ENCODE assay signal across 10 mouse cellular contexts in the genomic region with DNA sequence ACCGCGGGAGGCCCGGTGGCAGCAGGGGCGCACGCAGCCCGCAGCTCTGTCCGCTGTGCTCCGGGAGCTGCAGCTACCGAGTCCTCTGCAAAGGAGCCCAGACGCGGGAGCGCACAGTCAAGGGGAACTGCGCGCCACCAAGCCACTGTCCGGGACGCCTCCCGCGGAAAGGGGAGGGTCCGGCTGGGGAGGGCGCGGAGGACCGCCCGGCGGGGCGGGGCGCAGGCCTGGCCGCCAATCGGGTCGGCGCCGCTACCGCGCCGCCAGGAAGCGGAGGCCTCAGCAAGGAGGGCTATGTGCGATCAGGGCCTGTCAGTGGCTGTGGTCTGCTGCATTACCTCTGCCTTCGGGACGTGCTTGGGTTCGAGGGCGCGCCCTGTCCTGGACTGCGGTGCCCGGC. TPM values are rescaled to one million over a fixed set of nuclear protein-coding genes. Genes with fewer than 3 reads are reported as not detected.
A peak's percentile ranks its signal among the peaks of the same experiment; 100 is the strongest.
DNase-seq lines count a peak whose midpoint lies in the region; ATAC-seq and TF ChIP-seq lines count a peak whose summit lies in the region.
"Not testable (repeated sequence)": the region's sequence is repeated elsewhere in the genome, so short reads cannot be mapped to it uniquely, and the experiment has no call there.
"Had no signal": no experiment of that assay in that cellular context is flagged by ENCODE, and none has a peak within 500 bp of the region (broad histone marks: within the 10 kb centered on the region; RNA-seq: fewer than 3 reads in every experiment).

No protein-coding gene starts in this region.

- peak overlapping the region; percentile 38; the same call in 1 of the 2 replicates for H3K4me2 ChIP-seq in intestine, postnatal 0 days (replicated peaks; ENCODE audit: low read depth)
- H3K4me2 ChIP-seq in limb, embryonic 13.5 days (replicated peaks): peak overlapping the region; percentile 28
- not testable (repeated sequence) for H3K4me2 ChIP-seq in midbrain, embryonic 12.5 days (replicated peaks)

- TF ChIP-seq EP300 in ES-Bruce4 (IDR thresholded peaks at IDR 0.05; ENCODE audit: insufficient read depth, low read depth, low read length): not testable (repeated sequence)

- ATAC-seq in intestine, postnatal 0 days; limb, embryonic 13.5 days (ENCODE audit: low FRiP score, low read depth); midbrain, embryonic 12.5 days (ENCODE audit: low FRiP score, low read depth): not testable (repeated sequence)

- not testable (repeated sequence) for H3K36me3 ChIP-seq in ES-Bruce4 (ENCODE audit: control insufficient read depth, insufficient read depth, low read length, poor library complexity, severe bottlenecking); hindbrain, embryonic 10.5 days; intestine, postnatal 0 days (ENCODE audit: control insufficient read depth, insufficient read depth); limb, embryonic 13.5 days; midbrain, embryonic 12.5 days

- DNase-seq in embryo, embryonic 10.5 days (ENCODE audit: low spot score): peak; percentile 0
- peak; percentile 16 for DNase-seq in hindbrain, embryonic 10.5 days (ENCODE audit: low spot score)
- DNase-seq in yolk sac, embryonic 10.5 days (ENCODE audit: low spot score): peak; percentile 31

- H3K9ac ChIP-seq in ES-Bruce4 (ENCODE audit: low read depth, poor library complexity, severe bottlenecking): peak overlapping the region; percentile 74
- H3K9ac ChIP-seq in intestine, postnatal 0 days (ENCODE audit: low read depth, low read length); limb, embryonic 13.5 days; midbrain, embryonic 12.5 days (replicated peaks): not testable (repeated sequence)

- 17% methylated on average over 43 of the region's 43 CpGs for WGBS in hindbrain, embryonic 10.5 days
- 16% methylated on average over 35 of the region's 43 CpGs for WGBS in intestine, postnatal 0 days
- 16% methylated on average over 43 of the region's 43 CpGs for WGBS in limb, embryonic 13.5 days
- 26% methylated on average over 41 of the region's 43 CpGs for WGBS in midbrain, embryonic 12.5 days

- TF ChIP-seq CTCF in ES-Bruce4 (IDR thresholded peaks at IDR 0.05; ENCODE audit: low read depth, low read length); embryonic fibroblast, embryonic 13.5 days (IDR thresholded peaks at IDR 0.05; ENCODE audit: borderline replicate concordance, insufficient read depth, low read length); intestine, postnatal 0 days (IDR thresholded peaks at IDR 0.05; ENCODE audit: low read depth): not testable (repeated sequence)

- not testable (repeated sequence) for H3K4me1 ChIP-seq in ES-Bruce4 (ENCODE audit: control insufficient read depth, insufficient read depth, low read length); embryonic fibroblast, embryonic 13.5 days (ENCODE audit: control insufficient read depth, insufficient read depth, low read length); hindbrain, embryonic 10.5 days (replicated peaks); intestine, postnatal 0 days (replicated peaks; ENCODE audit: control insufficient read depth, insufficient read depth, low read length); limb, embryonic 13.5 days; midbrain, embryonic 12.5 days

- H3K9me3 ChIP-seq in ES-Bruce4 (replicated peaks; ENCODE audit: control insufficient read depth, insufficient read depth, low read length, poor library complexity, severe bottlenecking); intestine, postnatal 0 days (ENCODE audit: control insufficient read depth); limb, embryonic 13.5 days; midbrain, embryonic 12.5 days: not testable (repeated sequence)
- peaks cover 14% of the 10 kb centered on the region for H3K9me3 ChIP-seq in hindbrain, embryonic 10.5 days

- H3K4me3 ChIP-seq in ES-Bruce4 (ENCODE audit: low read depth, low read length): peak overlapping the region; percentile 75
- 0 out of 2 replicates have a peak overlapping the region, but pooled peaks have one; percentile 11 for H3K4me3 ChIP-seq in embryonic fibroblast, embryonic 13.5 days (ENCODE audit: insufficient read depth, low read length)
- H3K4me3 ChIP-seq in hindbrain, embryonic 10.5 days: peak overlapping the region; percentile 35
- not testable (repeated sequence) for H3K4me3 ChIP-seq in intestine, postnatal 0 days (ENCODE audit: low read depth, low read length)
- H3K4me3 ChIP-seq in limb, embryonic 13.5 days: peak overlapping the region; percentile 31
- 0 out of 2 replicates have a peak overlapping the region, but pooled peaks have one; percentile 10 for H3K4me3 ChIP-seq in midbrain, embryonic 12.5 days

- peak; percentile 25 for TF ChIP-seq POLR2A in ES-Bruce4 (IDR thresholded peaks at IDR 0.05; ENCODE audit: insufficient read depth, low read length)
- not testable (repeated sequence) for TF ChIP-seq POLR2A in embryonic fibroblast, embryonic 13.5 days (IDR thresholded peaks at IDR 0.05; ENCODE audit: low read depth, low read length)

- not testable (repeated sequence) for H3K27me3 ChIP-seq in ES-Bruce4 (ENCODE audit: control insufficient read depth, insufficient read depth, low read length, poor library complexity, severe bottlenecking); hindbrain, embryonic 10.5 days (ENCODE audit: insufficient read depth, poor library complexity, severe bottlenecking); intestine, postnatal 0 days (replicated peaks; ENCODE audit: control insufficient read depth, insufficient read depth, low read length); limb, embryonic 13.5 days; midbrain, embryonic 12.5 days

- not testable (repeated sequence) for H3K27ac ChIP-seq in ES-Bruce4 (ENCODE audit: insufficient read depth, low read length); embryonic fibroblast, embryonic 13.5 days (ENCODE audit: insufficient read depth, low read length); hindbrain, embryonic 10.5 days; intestine, postnatal 0 days (ENCODE audit: low read depth, low read length); limb, embryonic 13.5 days; midbrain, embryonic 12.5 days (replicated peaks)

RNA-seq across cellular contexts. Expression of a gene that starts 20.7 kb away (rescaled TPM):
- 13.3 and 15.9 TPM in 2 replicates for polyA plus RNA-seq in ES-Bruce4 (2011; ENCODE audit: insufficient read depth, insufficient read length, low read depth, missing spikeins)
- polyA plus RNA-seq in embryonic fibroblast, embryonic 13.5 days (2011; ENCODE audit: insufficient read length, low read depth, missing spikeins): 2.9 and 5.2 TPM in 2 replicates
- polyA plus RNA-seq in hindbrain, embryonic 10.5 days (2016; fragmentation: Nextera tagmentation; extraction: Ambion mirVana): 0.66 and 0.71 TPM in 2 replicates
- 0.25 and 0.27 TPM in 2 replicates for polyA plus RNA-seq in intestine, postnatal 0 days (2015; fragmentation: Nextera tagmentation; extraction: Ambion mirVana)
- polyA plus RNA-seq in limb, embryonic 13.5 days (2015; fragmentation: Nextera tagmentation; extraction: Ambion mirVana): 0.56 and 0.88 TPM in 2 replicates
- polyA plus RNA-seq in midbrain, embryonic 12.5 days (2016; fragmentation: Nextera tagmentation; extraction: Ambion mirVana): 0.22 and 0.26 TPM in 2 replicates
- polyA plus RNA-seq: cortical plate, adult 2 months; G1E had no signal
